Mouse (Mus musculus) embryonic facial prominence, embryonic 14.5 days (tissue): ENCODE measurements around the gene Fam83f. TPM values are rescaled to one million over a fixed set of nuclear protein-coding genes. Genes with fewer than 3 reads are reported as not detected.

Experiments used
- ATAC-seq: fragments of 200-750 bp; cut with Nextera tagmentation; 2 replicates; pipeline ENCODE4 v1.8.0; 2017; ENCODE audit warnings: low read depth, moderate number of reproducible peaks, moderate TSS enrichment
- DNase-seq: peaks from one replicate; pipeline ENCODE4 v3.0.0-alpha.2; 2015; ENCODE audit warnings: low spot score
- H3K27ac ChIP-seq: fragments of 300-500 bp; sonication (generic); replicated peaks from 2 replicates; pipeline ENCODE4 v1.5.1; 2014; ENCODE audit warnings: low read depth, mild to moderate bottlenecking, low read length, moderate library complexity
- H3K27me3 ChIP-seq: fragments of 300-500 bp; sonication (generic); replicated peaks from 2 replicates; pipeline ENCODE4 v1.6.1; 2014; ENCODE audit warnings: low read length; ENCODE audit not compliant: control insufficient read depth, insufficient read depth
- H3K36me3 ChIP-seq: fragments of 300-500 bp; sonication (generic); 2 replicates; pipeline ENCODE4 v1.6.1; 2014; ENCODE audit warnings: low read length, mixed read lengths; ENCODE audit not compliant: control insufficient read depth, insufficient read depth
- H3K4me1 ChIP-seq: fragments of 300-500 bp; sonication (generic); 2 replicates; pipeline ENCODE4 v1.6.1; 2014; ENCODE audit warnings: antibody characterized with exemption, low read length; ENCODE audit not compliant: control insufficient read depth, insufficient read depth
- H3K4me2 ChIP-seq: fragments of 300-500 bp; sonication (generic); 2 replicates; pipeline ENCODE4 v1.6.1; 2014; ENCODE audit warnings: low read depth, mild to moderate bottlenecking, low read length, moderate library complexity, mixed read lengths
- H3K4me3 ChIP-seq: fragments of 300-500 bp; sonication (generic); 2 replicates; pipeline ENCODE4 v1.5.1; 2014; ENCODE audit warnings: low read depth, mild to moderate bottlenecking, low read length
- H3K9ac ChIP-seq: fragments of 300-500 bp; sonication (generic); 2 replicates; pipeline ENCODE4 v1.6.1; 2014; ENCODE audit warnings: low read depth, mild to moderate bottlenecking, low read length, moderate library complexity, mixed read lengths
- H3K9me3 ChIP-seq: fragments of 300-500 bp; sonication (generic); 2 replicates; pipeline ENCODE4 v1.6.1; 2016; ENCODE audit warnings: low read length; ENCODE audit not compliant: control insufficient read depth
- WGBS: fragments of 180-500 bp; shearing (Covaris S2); extraction: QIAGEN DNeasy Blood & Tissue Kit; methylation state at CpG from one replicate; pipeline ENCODE4 v1.1.7; 2014; 5-methylcytosine and 5-hydroxymethylcytosine counted together
- polyA plus RNA-seq: library from polyadenylated mRNA; unstranded; fragments of >200 nt; fragmentation: Nextera tagmentation; extraction: Ambion mirVana; gene quantifications from 2 replicates; pipeline ENCODE4 v1.2.1, GENCODE M21; 2014

Fam83f gene
- polyA plus RNA-seq, 1 experiment from 2014 or later = 2.2 TPM

- H3K36me3 ChIP-seq = no peaks in the 10 kb centered on the region
- no peak overlapping the region for H3K4me3 ChIP-seq
- WGBS = 19% methylated on average over 10 of the region's 11 CpGs
- H3K9ac ChIP-seq = peak overlapping the region; percentile 37; the same call in 1 of the 2 replicates
- no peak overlapping the region for H3K4me2 ChIP-seq
- H3K27ac ChIP-seq = no peak overlapping the region
- H3K27me3 ChIP-seq = no peaks in the 10 kb centered on the region
- H3K9me3 ChIP-seq = no peaks in the 10 kb centered on the region
- no peak for ATAC-seq
- peaks cover 5% of the 10 kb centered on the region; the same call in 1 of the 2 replicates for H3K4me1 ChIP-seq
- DNase-seq = peak; percentile 53
Measured at GRCm38 (mm10) chr15:80694125-80694910, 22.7 kb downstream of the Fam83f start.

DNA sequence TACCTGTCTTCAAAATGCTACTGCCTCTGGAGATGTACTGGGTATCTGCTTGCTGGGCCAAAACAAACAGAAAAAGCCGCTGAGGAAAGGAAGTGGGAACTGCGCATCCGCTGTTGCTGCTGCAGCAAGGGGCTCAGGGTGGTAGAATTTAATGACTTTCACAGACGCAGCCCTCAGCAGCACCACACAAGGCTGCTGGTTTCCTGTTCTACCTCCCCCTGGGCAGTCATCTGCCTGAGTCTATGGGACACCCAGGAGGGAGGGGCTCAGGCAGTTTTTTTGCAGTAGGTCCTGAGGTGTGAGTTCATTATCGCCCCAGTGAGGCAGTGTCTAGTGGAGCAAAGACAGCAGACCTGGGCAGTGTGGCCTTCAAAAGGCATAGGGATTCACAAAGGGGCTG lies 25.9 kb downstream of the Fam83f start:
- Histone ChIP-seq H3K9ac (peak overlapping the region; percentile 23; the same call in 1 of the 2 replicates), H3K4me1 (peaks cover 5% of the 10 kb centered on the region; the same call in 1 of the 2 replicates), H3K4me3 (no peak overlapping the region), H3K27ac (no peak overlapping the region), H3K27me3 (no peaks in the 10 kb centered on the region), H3K4me2 (no peak overlapping the region), H3K36me3 (no peaks in the 10 kb centered on the region), H3K9me3 (no peaks in the 10 kb centered on the region)
- peak; percentile 13 for DNase-seq
- ATAC-seq = no peak
- WGBS = 37% methylated on average over 5 of the region's 5 CpGs

DNA sequence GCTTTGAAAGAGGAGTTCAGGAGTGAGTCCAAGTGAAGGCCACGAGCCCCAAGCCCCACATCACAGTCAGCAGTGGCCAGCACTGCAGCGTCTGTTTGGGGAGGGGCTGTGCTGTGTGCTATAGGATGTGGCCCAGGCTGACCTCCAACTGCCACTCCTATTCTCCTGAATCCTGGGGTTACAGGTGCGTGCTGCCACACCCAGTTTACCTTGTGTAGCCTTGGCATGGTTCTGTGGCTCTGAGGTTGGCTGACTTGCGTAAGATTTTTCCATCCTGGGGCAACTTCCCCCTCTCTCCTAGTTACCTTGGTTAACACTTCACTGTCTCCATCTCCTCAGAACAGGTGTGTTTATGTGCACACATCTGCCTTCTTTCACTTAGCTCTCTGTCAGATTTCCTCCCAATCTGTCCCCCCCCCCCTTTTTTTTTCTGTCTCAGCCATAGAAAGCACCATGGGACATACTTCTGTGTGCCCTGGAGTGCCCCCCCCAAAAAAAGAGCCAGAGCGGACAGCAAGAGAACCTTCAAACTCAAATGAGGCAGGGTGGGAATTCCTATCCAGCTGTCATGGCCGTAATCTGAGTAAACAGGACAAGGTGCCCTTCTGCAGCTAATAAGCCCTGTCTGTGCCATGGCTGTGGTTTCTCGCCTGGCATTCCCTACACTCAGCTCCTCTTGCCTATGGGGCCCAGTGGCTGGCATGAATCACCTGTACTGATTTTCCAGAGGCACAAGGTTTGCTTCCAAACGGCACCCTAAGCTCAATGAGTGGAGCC lies 30.0 kb downstream of the Fam83f start:
- Histone ChIP-seq H3K4me1 (peaks cover 5% of the 10 kb centered on the region; the same call in 1 of the 2 replicates), H3K4me2 (no peak overlapping the region), H3K4me3 (no peak overlapping the region), H3K27me3 (no peaks in the 10 kb centered on the region), H3K9me3 (no peaks in the 10 kb centered on the region), H3K9ac (no peak overlapping the region), H3K36me3 (no peaks in the 10 kb centered on the region), H3K27ac (no peak overlapping the region)
- ATAC-seq (no peak), DNase-seq (no peak)
- WGBS = 69% methylated on average over 8 of the region's 8 CpGs

DNA sequence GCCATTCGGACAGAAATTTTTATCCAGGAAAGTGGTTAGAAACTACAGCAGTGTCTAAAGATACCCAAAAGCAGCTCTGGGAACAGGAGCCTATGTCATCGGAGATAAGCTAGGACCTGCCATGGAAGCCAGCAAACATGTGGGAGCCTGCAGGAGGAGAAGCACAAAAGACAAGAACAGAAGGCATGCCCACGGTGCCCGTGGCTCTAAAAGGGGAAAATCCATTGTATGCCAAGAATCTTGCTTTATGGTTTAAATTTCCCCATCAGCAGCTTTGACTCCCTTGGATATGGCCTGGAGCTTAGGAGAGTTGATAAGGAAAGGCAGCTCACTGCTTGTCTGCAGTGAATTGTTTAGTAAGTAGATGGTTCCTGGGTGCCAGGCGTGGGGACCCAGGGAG lies 31.3 kb downstream of the Fam83f start:
- no peaks in the 10 kb centered on the region for H3K36me3 ChIP-seq
- 71% methylated on average over 5 of the region's 5 CpGs for WGBS
- no peak overlapping the region for H3K4me2 ChIP-seq
- no peak overlapping the region for H3K9ac ChIP-seq
- no peaks in the 10 kb centered on the region for H3K27me3 ChIP-seq
- no peak overlapping the region for H3K4me3 ChIP-seq
- H3K9me3 ChIP-seq = no peaks in the 10 kb centered on the region
- DNase-seq = peak; percentile 29
- no peak for ATAC-seq
- peaks cover 16% of the 10 kb centered on the region for H3K4me1 ChIP-seq
- H3K27ac ChIP-seq = no peak overlapping the region

GRCm38 (mm10) chr15:80703495-80703894 lies 31.8 kb downstream of the Fam83f start:
- no peaks in the 10 kb centered on the region for H3K9me3 ChIP-seq
- DNase-seq (no peak), ATAC-seq (no peak)
- WGBS = 65% methylated on average over 2 of the region's 2 CpGs
- H3K27ac ChIP-seq = 0 out of 2 replicates have a peak overlapping the region, but pooled peaks have one; percentile 15
- no peak overlapping the region for H3K4me3 ChIP-seq
- H3K27me3 ChIP-seq = no peaks in the 10 kb centered on the region
- H3K9ac ChIP-seq = no peak overlapping the region
- no peak overlapping the region for H3K4me2 ChIP-seq
- peaks cover 16% of the 10 kb centered on the region for H3K4me1 ChIP-seq
- H3K36me3 ChIP-seq = no peaks in the 10 kb centered on the region

DNA sequence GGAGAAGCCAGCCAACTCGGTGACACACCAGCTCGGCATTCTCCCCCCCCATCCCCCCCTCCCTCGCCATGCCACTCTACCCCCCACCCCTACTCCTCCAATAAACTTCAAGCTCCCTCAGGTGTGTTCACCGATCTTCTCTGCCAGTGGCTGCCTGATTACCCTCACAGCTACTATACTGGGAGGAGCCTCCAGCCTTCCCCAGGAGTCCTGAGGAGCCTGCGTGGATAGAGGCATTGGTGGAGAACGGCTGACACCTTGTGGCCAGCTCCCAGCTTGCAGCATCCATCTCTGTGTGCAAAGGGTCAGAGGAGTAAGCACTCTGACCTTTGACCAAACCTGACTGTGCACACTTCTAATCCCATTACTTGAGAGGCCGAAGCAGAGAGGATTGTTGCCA lies 32.6 kb downstream of the Fam83f start:
- no peaks in the 10 kb centered on the region for H3K36me3 ChIP-seq
- peak overlapping the region; percentile 38; the same call in 1 of the 2 replicates for H3K4me2 ChIP-seq
- H3K27me3 ChIP-seq = no peaks in the 10 kb centered on the region
- peaks cover 16% of the 10 kb centered on the region for H3K4me1 ChIP-seq
- 3% methylated on average over 7 of the region's 7 CpGs for WGBS
- no peak overlapping the region for H3K9ac ChIP-seq
- H3K4me3 ChIP-seq = no peak overlapping the region
- H3K27ac ChIP-seq = no peak overlapping the region
- DNase-seq = peak; percentile 93
- ATAC-seq = peak; percentile 89
- no peaks in the 10 kb centered on the region for H3K9me3 ChIP-seq

GRCm38 (mm10) chr15:80705828-80706549 lies 34.3 kb downstream of the Fam83f start:
- Histone ChIP-seq H3K36me3 (no peaks in the 10 kb centered on the region), H3K9me3 (no peaks in the 10 kb centered on the region), H3K27me3 (no peaks in the 10 kb centered on the region), H3K4me1 (peaks cover 16% of the 10 kb centered on the region), H3K4me2 (peak overlapping the region; percentile 50), H3K9ac (no peak overlapping the region), H3K4me3 (peak overlapping the region; percentile 19), H3K27ac (peak overlapping the region; percentile 76; the same call in 1 of the 2 replicates)
- DNase-seq = peak; percentile 82
- no peak for ATAC-seq
- WGBS = 26% methylated on average over 18 of the region's 18 CpGs

- H3K9me3 ChIP-seq = no peaks in the 10 kb centered on the region
- peak; percentile 34 for DNase-seq
- no peak for ATAC-seq
- peak overlapping the region; percentile 19 for H3K4me3 ChIP-seq
- peaks cover 16% of the 10 kb centered on the region for H3K4me1 ChIP-seq
- peak overlapping the region; percentile 76 for H3K27ac ChIP-seq
- no peaks in the 10 kb centered on the region for H3K27me3 ChIP-seq
- no peaks in the 10 kb centered on the region for H3K36me3 ChIP-seq
- 16% methylated on average over 11 of the region's 11 CpGs for WGBS
- peak overlapping the region; percentile 50 for H3K4me2 ChIP-seq
- no peak overlapping the region for H3K9ac ChIP-seq
Measured at GRCm38 (mm10) chr15:80706596-80706995, 34.9 kb downstream of the Fam83f start.
